Mouse (Mus musculus): ENCODE results near the gene Mgat4c. TPM values are rescaled to one million over a fixed set of nuclear protein-coding genes. Genes with fewer than 3 reads are reported as not detected.
A peak's percentile ranks its signal among the peaks of the same experiment; 100 is the strongest.

Mgat4c gene
- polyA plus RNA-seq, 1 experiment from 2014 or later, result 27.0 TPM

DNA sequence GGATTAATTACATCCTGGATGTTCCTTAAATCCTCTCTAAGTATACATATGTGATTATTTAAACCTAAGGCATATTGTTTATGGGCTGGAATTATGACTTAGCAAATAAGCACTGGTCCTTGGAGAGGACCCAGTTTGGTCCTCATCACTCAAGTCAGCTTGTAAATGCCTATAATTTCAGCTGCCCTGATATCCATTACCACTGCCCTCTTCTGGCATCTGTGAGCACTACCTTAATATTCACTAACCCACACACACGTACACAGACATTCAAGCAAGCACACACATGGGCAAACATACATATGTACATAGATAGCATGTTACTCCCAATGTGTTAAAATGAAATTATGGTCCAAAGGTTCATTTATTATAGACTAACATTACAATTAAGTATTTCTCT is 474.6 kb downstream of the Mgat4c start:
- Histone ChIP-seq H3K36me3 (no peaks in the 10 kb centered on the region), H3K9me3 (no peaks in the 10 kb centered on the region), H3K4me2 (replicated peaks) (no peak overlapping the region), H3K4me3 (replicated peaks) (no peak overlapping the region), H3K9ac (replicated peaks) (no peak overlapping the region), H3K27ac (no peak overlapping the region), H3K27me3 (no peaks in the 10 kb centered on the region), H3K4me1 (replicated peaks) (no peaks in the 10 kb centered on the region)
- WGBS, result 34% methylated on average over 1 of the region's 1 CpGs
- ATAC-seq, result no peak

- H3K9ac ChIP-seq (replicated peaks), result peak overlapping the region; percentile 55; the same call in 1 of the 2 replicates
- no peaks in the 10 kb centered on the region for H3K4me1 ChIP-seq (replicated peaks)
- H3K27me3 ChIP-seq, result no peaks in the 10 kb centered on the region
- ATAC-seq, result peak; percentile 77
- peak overlapping the region; percentile 48 for H3K4me2 ChIP-seq (replicated peaks)
- peak overlapping the region; percentile 59 for H3K27ac ChIP-seq
- peak overlapping the region; percentile 39 for H3K4me3 ChIP-seq (replicated peaks)
- H3K36me3 ChIP-seq, result no peaks in the 10 kb centered on the region
- H3K9me3 ChIP-seq, result no peaks in the 10 kb centered on the region
- 27% methylated on average over 12 of the region's 12 CpGs for WGBS
These were observed 477.5 kb downstream of the Mgat4c start for GRCm38 (mm10) chr10:102158809-102159208.

DNA sequence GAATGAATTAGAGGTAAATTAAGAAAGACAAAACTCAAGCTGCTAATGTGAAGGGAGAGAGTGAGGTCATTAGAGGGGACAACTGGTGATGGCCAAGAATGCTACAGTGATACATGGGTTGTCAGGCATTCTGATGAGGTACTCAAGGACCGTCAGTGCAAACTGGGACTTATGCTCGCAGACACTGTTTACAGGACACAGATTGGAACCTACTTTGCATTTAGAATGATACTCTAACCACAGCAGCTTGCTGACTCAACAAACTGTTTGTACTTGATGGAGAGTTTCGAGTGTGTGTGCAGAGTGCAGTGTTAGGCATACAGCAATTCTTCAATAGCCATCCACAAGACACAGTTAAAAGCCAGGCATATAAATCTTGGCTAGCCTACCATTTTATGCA is 503.4 kb downstream of the Mgat4c start:
- Histone ChIP-seq H3K27ac (no peak overlapping the region), H3K4me2 (replicated peaks) (no peak overlapping the region), H3K9me3 (no peaks in the 10 kb centered on the region), H3K36me3 (no peaks in the 10 kb centered on the region), H3K4me1 (replicated peaks) (peaks cover 5% of the 10 kb centered on the region; the same call in 1 of the 2 replicates), H3K4me3 (replicated peaks) (no peak overlapping the region), H3K27me3 (no peaks in the 10 kb centered on the region), H3K9ac (replicated peaks) (no peak overlapping the region)
- peak; percentile 62; the same call in 1 of the 2 replicates for ATAC-seq
- 63% methylated on average over 3 of the region's 3 CpGs for WGBS

- Histone ChIP-seq H3K4me2 (replicated peaks) (no peak overlapping the region), H3K27me3 (no peaks in the 10 kb centered on the region), H3K36me3 (no peaks in the 10 kb centered on the region), H3K4me3 (replicated peaks) (no peak overlapping the region), H3K9me3 (no peaks in the 10 kb centered on the region), H3K9ac (replicated peaks) (no peak overlapping the region), H3K27ac (no peak overlapping the region), H3K4me1 (replicated peaks) (no peaks in the 10 kb centered on the region)
- 91% methylated on average over 1 of the region's 1 CpGs for WGBS
- ATAC-seq, result no peak
These were observed 510.4 kb downstream of the Mgat4c start for GRCm38 (mm10) chr10:102191646-102192045.

GRCm38 (mm10) chr10:102196850-102197249 is 515.6 kb downstream of the Mgat4c start:
- no peaks in the 10 kb centered on the region for H3K9me3 ChIP-seq
- H3K27me3 ChIP-seq, result no peaks in the 10 kb centered on the region
- H3K36me3 ChIP-seq, result no peaks in the 10 kb centered on the region
- H3K9ac ChIP-seq (replicated peaks), result no peak overlapping the region
- ATAC-seq, result no peak
- 55% methylated on average over 4 of the region's 4 CpGs for WGBS
- H3K27ac ChIP-seq, result no peak overlapping the region
- H3K4me1 ChIP-seq (replicated peaks), result no peaks in the 10 kb centered on the region
- no peak overlapping the region for H3K4me3 ChIP-seq (replicated peaks)
- no peak overlapping the region for H3K4me2 ChIP-seq (replicated peaks)

- Histone ChIP-seq H3K4me1 (replicated peaks) (0 out of 2 replicates have a peak, but pooled peaks cover 4% of the 10 kb centered on the region), H3K9ac (replicated peaks) (no peak overlapping the region), H3K4me3 (replicated peaks) (no peak overlapping the region), H3K36me3 (no peaks in the 10 kb centered on the region), H3K9me3 (no peaks in the 10 kb centered on the region), H3K4me2 (replicated peaks) (no peak overlapping the region), H3K27me3 (no peaks in the 10 kb centered on the region), H3K27ac (no peak overlapping the region)
- WGBS, result 48% methylated on average over 6 of the region's 6 CpGs
- peak; percentile 73 for ATAC-seq
These were observed 557.4 kb downstream of the Mgat4c start for GRCm38 (mm10) chr10:102238558-102239211.

DNA sequence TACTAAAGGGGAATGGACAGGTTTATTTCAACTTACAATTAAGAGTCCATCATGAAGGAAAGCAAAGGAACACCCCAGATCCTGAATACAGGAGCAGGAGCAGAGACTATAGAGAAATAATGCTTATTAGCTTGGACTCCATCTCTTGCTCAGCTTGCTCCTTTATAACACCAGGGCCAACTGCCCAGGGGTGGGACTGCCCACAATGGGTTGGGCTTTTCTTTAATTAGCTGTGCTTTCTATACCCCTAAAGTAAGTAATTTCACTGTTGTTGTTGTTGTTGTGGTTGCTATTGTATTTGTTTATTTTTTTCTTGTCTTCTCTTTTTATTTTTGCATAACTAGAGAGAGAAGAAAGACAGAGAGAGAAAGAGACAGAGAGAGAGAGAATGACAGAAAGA is 562.6 kb downstream of the Mgat4c start:
- Histone ChIP-seq H3K27me3 (no peaks in the 10 kb centered on the region), H3K9ac (replicated peaks) (no peak overlapping the region), H3K9me3 (no peaks in the 10 kb centered on the region), H3K4me2 (replicated peaks) (no peak overlapping the region), H3K27ac (no peak overlapping the region), H3K4me1 (replicated peaks) (0 out of 2 replicates have a peak, but pooled peaks cover under 1% of the 10 kb centered on the region), H3K36me3 (no peaks in the 10 kb centered on the region), H3K4me3 (replicated peaks) (no peak overlapping the region)
- no peak for ATAC-seq

GRCm38 (mm10) chr10:102244601-102245000 is 563.3 kb downstream of the Mgat4c start:
- Histone ChIP-seq H3K9ac (replicated peaks) (no peak overlapping the region), H3K36me3 (no peaks in the 10 kb centered on the region), H3K4me1 (replicated peaks) (no peaks in the 10 kb centered on the region), H3K4me3 (replicated peaks) (no peak overlapping the region), H3K27me3 (no peaks in the 10 kb centered on the region), H3K9me3 (no peaks in the 10 kb centered on the region), H3K4me2 (replicated peaks) (no peak overlapping the region), H3K27ac (no peak overlapping the region)
- peak; percentile 76 for ATAC-seq
- 52% methylated on average over 5 of the region's 5 CpGs for WGBS

- no peaks in the 10 kb centered on the region for H3K36me3 ChIP-seq
- H3K27ac ChIP-seq, result no peak overlapping the region
- H3K27me3 ChIP-seq, result no peaks in the 10 kb centered on the region
- no peak overlapping the region for H3K4me2 ChIP-seq (replicated peaks)
- H3K4me3 ChIP-seq (replicated peaks), result no peak overlapping the region
- H3K9ac ChIP-seq (replicated peaks), result no peak overlapping the region
- 89% methylated on average over 9 of the region's 9 CpGs for WGBS
- H3K4me1 ChIP-seq (replicated peaks), result no peaks in the 10 kb centered on the region
- H3K9me3 ChIP-seq, result no peaks in the 10 kb centered on the region
- no peak for ATAC-seq
These were observed 564.0 kb downstream of the Mgat4c start for GRCm38 (mm10) chr10:102245269-102245668.

DNA sequence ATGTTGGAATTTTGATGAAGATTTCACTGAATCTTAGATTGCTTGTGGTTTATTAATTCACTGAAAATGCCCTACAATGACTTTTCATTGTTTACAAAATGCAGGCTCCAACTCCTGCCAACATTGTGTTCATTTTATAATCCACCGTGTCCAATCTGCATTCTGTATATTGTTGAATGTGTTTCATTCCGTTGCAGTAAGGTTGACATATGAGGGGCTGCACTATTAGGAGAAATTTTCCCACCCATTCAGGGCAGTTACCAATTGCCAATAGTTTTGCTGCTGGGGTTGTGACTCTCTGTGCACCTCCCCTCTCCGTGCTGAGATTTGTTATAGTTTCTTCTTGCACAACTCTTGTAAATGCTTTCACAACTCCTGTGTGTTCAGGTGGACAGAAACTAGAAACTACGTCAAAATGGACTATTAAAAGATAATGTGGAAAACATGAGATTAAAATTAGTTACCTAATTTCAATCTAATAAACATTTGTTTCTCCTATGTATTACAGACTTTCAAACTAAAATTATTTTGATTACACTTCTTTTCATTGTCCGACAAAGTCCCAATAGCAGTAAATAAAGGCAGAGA is 627.7 kb downstream of the Mgat4c start:
- ATAC-seq, result no peak
- H3K27ac ChIP-seq, result no peak overlapping the region

DNA sequence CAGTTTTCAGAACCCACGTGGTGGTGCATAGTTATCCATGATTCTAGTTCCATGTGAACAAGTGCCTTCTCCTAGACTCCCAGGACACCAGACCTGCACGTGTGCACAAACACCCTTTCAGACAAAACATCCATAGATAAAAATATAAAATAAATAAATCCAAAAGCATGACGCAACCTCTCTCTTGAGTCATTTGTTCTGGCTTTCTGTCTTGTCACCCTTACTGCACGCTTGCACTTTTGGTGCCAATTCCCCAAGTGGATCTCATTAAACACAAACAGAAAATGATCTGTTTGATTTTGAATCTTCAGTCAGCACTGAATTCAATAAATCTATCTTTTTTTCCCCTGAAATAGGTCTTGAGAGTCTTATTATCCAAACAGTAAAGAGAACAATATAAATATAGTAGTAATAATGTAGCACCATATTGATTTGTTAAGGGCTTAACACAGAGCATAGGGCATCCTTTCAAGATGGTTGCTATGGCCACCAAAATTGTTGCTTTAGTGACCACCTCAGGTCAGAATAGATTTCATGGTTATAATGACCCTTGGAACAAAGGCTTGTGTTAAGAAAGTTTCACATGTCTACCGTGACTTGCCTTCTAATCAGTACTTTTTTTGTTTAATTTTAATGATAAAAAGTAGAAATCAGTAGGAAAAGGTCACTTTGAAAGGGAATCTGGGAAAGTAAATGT is 684.5 kb downstream of the Mgat4c start:
- Histone ChIP-seq H3K36me3 (no peaks in the 10 kb centered on the region), H3K9ac (replicated peaks) (no peak overlapping the region), H3K4me1 (replicated peaks) (no peaks in the 10 kb centered on the region), H3K4me3 (replicated peaks) (no peak overlapping the region), H3K4me2 (replicated peaks) (no peak overlapping the region), H3K9me3 (no peaks in the 10 kb centered on the region), H3K27ac (no peak overlapping the region), H3K27me3 (no peaks in the 10 kb centered on the region)
- 42% methylated on average over 5 of the region's 5 CpGs for WGBS
- no peak for ATAC-seq

More for the DNA sequence above, 627.7 kb downstream of the Mgat4c start:
- Histone ChIP-seq H3K9ac (replicated peaks) (no peak overlapping the region), H3K4me2 (replicated peaks) (no peak overlapping the region), H3K36me3 (no peaks in the 10 kb centered on the region), H3K4me3 (replicated peaks) (no peak overlapping the region), H3K4me1 (replicated peaks) (no peaks in the 10 kb centered on the region), H3K9me3 (no peaks in the 10 kb centered on the region), H3K27me3 (no peaks in the 10 kb centered on the region)
- 72% methylated on average over 5 of the region's 5 CpGs for whole genome bisulfite sequencing

- WGBS, result 97% methylated on average over 1 of the region's 1 CpGs
- Histone ChIP-seq H3K36me3 (no peaks in the 10 kb centered on the region), H3K4me1 (replicated peaks) (no peaks in the 10 kb centered on the region), H3K4me2 (replicated peaks) (no peak overlapping the region), H3K9ac (replicated peaks) (no peak overlapping the region), H3K27me3 (no peaks in the 10 kb centered on the region), H3K4me3 (replicated peaks) (no peak overlapping the region), H3K9me3 (no peaks in the 10 kb centered on the region), H3K27ac (no peak overlapping the region)
- no peak for ATAC-seq
These were observed 689.3 kb downstream of the Mgat4c start for GRCm38 (mm10) chr10:102370576-102370975.

All from midbrain, embryonic 13.5 days (tissue).